Mouse (Mus musculus) heart, embryonic 15.5 days (tissue): ENCODE results near the gene Tmem219. TPM values are rescaled to one million over a fixed set of nuclear protein-coding genes. Genes with fewer than 3 reads are reported as not detected.

Source experiments
- ATAC-seq: fragments of 200-750 bp; cut with Nextera tagmentation; replicated peaks from 2 replicates; pipeline ENCODE4 v1.8.0; 2017; ENCODE audit warnings: low read depth, moderate TSS enrichment; ENCODE audit not compliant: insufficient number of reproducible peaks, insufficient read depth, low FRiP score
- H3K27ac ChIP-seq: fragments of 300-500 bp; sonication (generic); 2 replicates; pipeline ENCODE4 v1.5.1; 2015; ENCODE audit warnings: mild to moderate bottlenecking, inconsistent platforms
- H3K27me3 ChIP-seq: fragments of 300-500 bp; sonication (generic); 2 replicates; pipeline ENCODE4 v1.6.1; 2015; ENCODE audit warnings: inconsistent platforms
- H3K36me3 ChIP-seq: fragments of 300-500 bp; sonication (generic); 2 replicates; pipeline ENCODE4 v1.6.1; 2015; ENCODE audit warnings: mild to moderate bottlenecking, inconsistent platforms
- H3K4me1 ChIP-seq: fragments of 300-500 bp; sonication (generic); replicated peaks from 2 replicates; pipeline ENCODE4 v1.6.1; 2015; ENCODE audit warnings: inconsistent platforms
- H3K4me2 ChIP-seq: fragments of 300-500 bp; sonication (generic); 2 replicates; pipeline ENCODE4 v1.6.1; 2015; ENCODE audit warnings: inconsistent platforms, mild to moderate bottlenecking, moderate library complexity
- H3K4me3 ChIP-seq: fragments of 300-500 bp; sonication (generic); 2 replicates; pipeline ENCODE4 v1.5.1; 2015; ENCODE audit warnings: mild to moderate bottlenecking, inconsistent platforms
- H3K9ac ChIP-seq: fragments of 300-500 bp; sonication (generic); 2 replicates; pipeline ENCODE4 v1.6.1; 2015; ENCODE audit warnings: mild to moderate bottlenecking, inconsistent platforms
- H3K9me3 ChIP-seq: fragments of 300-500 bp; sonication (generic); replicated peaks from 2 replicates; pipeline ENCODE4 v1.6.1; 2016; ENCODE audit warnings: inconsistent platforms
- WGBS: fragments of 180-500 bp; shearing (Covaris S2); methylation state at CpG from one replicate; pipeline ENCODE4 v1.1.7; 2015; ENCODE audit warnings: mixed read lengths; 5-methylcytosine and 5-hydroxymethylcytosine counted together
- polyA plus RNA-seq: library from polyadenylated mRNA; unstranded; fragments of >200 nt; fragmentation: Nextera tagmentation; extraction: Ambion mirVana; gene quantifications from 2 replicates; pipeline ENCODE4 v1.2.1, GENCODE M21; 2015

The Tmem219 gene
- polyA plus RNA-seq, 1 experiment from 2014 or later = 19.2 TPM

GRCm38 (mm10) chr7:126861429-126862130 is 61.1 kb downstream of the Tmem219 start, which contains the start of gene Hirip3:
Gene Hirip3 (plus strand): TSS chr7:126861972.
- Histone ChIP-seq H3K4me3 (peak within 1 kb of the TSS; percentile 67), H3K9me3 (no peaks in the 10 kb centered on the region), H3K9ac (peak within 1 kb of the TSS; percentile 64), H3K27ac (peak within 1 kb of the TSS; percentile 84), H3K4me2 (peak within 1 kb of the TSS; percentile 76), H3K36me3 (peaks cover 41% of the 10 kb centered on the region; the same call in 1 of the 2 replicates), H3K4me1 (peaks cover 30% of the 10 kb centered on the region), H3K27me3 (no peaks in the 10 kb centered on the region)
- peak; percentile 94 for ATAC-seq
- 2% methylated on average over 42 of the region's 42 CpGs for WGBS

DNA sequence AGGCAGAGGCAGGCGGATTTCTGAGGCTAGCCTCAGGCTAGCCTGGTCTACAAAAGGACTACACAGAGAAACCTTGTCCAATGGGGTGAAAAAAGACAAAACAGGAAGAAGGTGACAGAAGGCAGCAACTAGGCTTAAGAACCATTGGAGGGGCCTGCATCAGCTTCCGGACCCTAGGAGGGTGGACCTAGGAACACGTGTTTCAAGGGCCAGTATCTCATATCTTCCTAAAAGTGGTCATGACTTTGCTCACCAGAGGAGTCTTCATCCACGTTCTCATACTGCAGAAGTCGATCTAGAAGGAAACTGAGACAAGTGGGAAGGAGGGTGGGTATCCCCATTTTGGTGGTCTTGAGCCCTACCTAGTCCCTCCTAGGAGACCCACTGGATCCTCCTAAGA is 61.7 kb downstream of the Tmem219 start:
- 59% methylated on average over 5 of the region's 5 CpGs for WGBS
- no peak for ATAC-seq
- Histone ChIP-seq H3K9me3 (no peaks in the 10 kb centered on the region), H3K27ac (peak overlapping the region; percentile 13; the same call in 1 of the 2 replicates), H3K4me2 (peak overlapping the region; percentile 76), H3K9ac (peak overlapping the region; percentile 64), H3K27me3 (no peaks in the 10 kb centered on the region), H3K4me3 (peak overlapping the region; percentile 67), H3K36me3 (peaks cover 41% of the 10 kb centered on the region), H3K4me1 (peaks cover 30% of the 10 kb centered on the region)

DNA sequence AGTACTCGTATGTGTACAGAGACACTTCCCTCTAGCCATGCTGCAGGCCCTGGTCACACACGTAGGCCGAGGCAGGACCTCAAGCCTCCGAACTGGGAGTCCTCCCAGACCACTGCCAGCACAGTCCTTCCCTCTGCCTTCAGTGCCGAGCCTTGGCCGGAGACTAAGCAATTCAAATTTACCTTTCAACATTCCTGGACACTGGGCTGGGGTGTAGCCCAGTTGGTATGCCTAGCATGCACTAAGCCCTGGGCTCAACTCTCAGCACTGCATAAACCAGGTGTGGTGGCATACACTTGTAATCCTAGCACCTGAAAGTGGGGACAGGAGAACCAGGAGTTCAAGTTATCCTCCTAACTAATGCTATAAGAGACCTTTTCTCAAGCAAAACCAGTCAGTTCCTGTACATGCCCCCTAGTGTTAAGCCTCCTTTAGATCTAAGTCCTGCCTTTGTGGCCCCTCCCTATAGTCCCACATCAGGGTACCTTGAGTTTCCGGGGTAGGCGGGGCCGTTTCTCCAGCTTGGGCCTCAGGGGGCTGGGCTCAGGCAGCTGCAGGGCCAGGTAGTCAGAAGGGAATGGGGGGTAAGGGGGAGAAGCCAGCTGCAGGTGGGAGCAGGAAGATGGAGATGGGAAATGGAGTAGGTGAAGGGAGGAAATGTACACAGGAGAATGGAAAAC is 65.8 kb downstream of the Tmem219 start:
- Histone ChIP-seq H3K9ac (no peak overlapping the region), H3K36me3 (peaks cover 56% of the 10 kb centered on the region), H3K27ac (no peak overlapping the region), H3K9me3 (no peaks in the 10 kb centered on the region), H3K27me3 (no peaks in the 10 kb centered on the region), H3K4me1 (peaks cover 8% of the 10 kb centered on the region), H3K4me3 (no peak overlapping the region), H3K4me2 (no peak overlapping the region)
- ATAC-seq = no peak
- WGBS = 76% methylated on average over 9 of the region's 9 CpGs

- H3K4me2 ChIP-seq = no peak overlapping the region
- 77% methylated on average over 3 of the region's 3 CpGs for WGBS
- no peak overlapping the region for H3K27ac ChIP-seq
- H3K4me1 ChIP-seq = peaks cover under 1% of the 10 kb centered on the region
- no peak overlapping the region for H3K4me3 ChIP-seq
- H3K27me3 ChIP-seq = no peaks in the 10 kb centered on the region
- H3K36me3 ChIP-seq = peaks cover 60% of the 10 kb centered on the region
- ATAC-seq = no peak
- H3K9me3 ChIP-seq = no peaks in the 10 kb centered on the region
- no peak overlapping the region; the same call in 1 of the 2 replicates for H3K9ac ChIP-seq
Measured at GRCm38 (mm10) chr7:126855641-126856040, 67.1 kb downstream of the Tmem219 start.

GRCm38 (mm10) chr7:126853454-126853853 is 69.3 kb downstream of the Tmem219 start:
- ATAC-seq = no peak
- H3K36me3 ChIP-seq = peaks cover 52% of the 10 kb centered on the region
- H3K9me3 ChIP-seq = no peaks in the 10 kb centered on the region

DNA sequence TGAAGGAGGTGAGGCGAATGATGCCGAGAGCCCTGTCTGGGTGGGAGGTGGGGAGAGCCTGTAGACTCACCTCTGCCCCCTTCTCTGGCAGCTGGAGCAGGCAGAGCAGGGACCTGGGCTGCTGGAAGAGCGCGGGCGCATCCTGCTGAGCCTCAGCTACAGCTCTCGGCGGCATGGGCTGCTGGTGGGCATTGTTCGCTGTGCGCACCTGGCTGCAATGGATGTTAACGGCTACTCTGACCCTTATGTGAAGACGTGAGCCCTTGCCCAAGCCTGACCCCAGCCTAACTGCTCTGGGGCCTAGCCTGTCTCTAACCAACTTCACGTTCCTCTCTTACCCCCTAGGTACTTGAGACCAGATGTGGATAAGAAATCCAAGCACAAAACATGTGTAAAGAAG is 71.5 kb downstream of the Tmem219 start:
- Histone ChIP-seq H3K4me1 (peaks cover 19% of the 10 kb centered on the region), H3K27me3 (peaks cover 37% of the 10 kb centered on the region), H3K4me2 (no peak overlapping the region), H3K9me3 (no peaks in the 10 kb centered on the region), H3K4me3 (no peak overlapping the region), H3K9ac (no peak overlapping the region), H3K36me3 (peaks cover 39% of the 10 kb centered on the region), H3K27ac (no peak overlapping the region)
- 49% methylated on average over 12 of the region's 12 CpGs for WGBS
- ATAC-seq = no peak

More at GRCm38 (mm10) chr7:126853454-126853853, 69.3 kb downstream of the Tmem219 start:
- Histone ChIP-seq H3K4me2 (no peak overlapping the region), H3K4me3 (no peak overlapping the region), H3K4me1 (peaks cover 4% of the 10 kb centered on the region), H3K27me3 (peaks cover 16% of the 10 kb centered on the region), H3K9ac (no peak overlapping the region), H3K27ac (no peak overlapping the region)
- 87% methylated on average over 5 of the region's 5 CpGs for WGBS

GRCm38 (mm10) chr7:126850161-126850560 is 72.6 kb downstream of the Tmem219 start:
- WGBS = 59% methylated on average over 6 of the region's 6 CpGs
- no peak for ATAC-seq
- Histone ChIP-seq H3K9ac (no peak overlapping the region), H3K9me3 (no peaks in the 10 kb centered on the region), H3K4me3 (no peak overlapping the region), H3K36me3 (peaks cover 30% of the 10 kb centered on the region), H3K4me2 (no peak overlapping the region), H3K4me1 (peaks cover 19% of the 10 kb centered on the region), H3K27me3 (peaks cover 37% of the 10 kb centered on the region), H3K27ac (no peak overlapping the region)

- Histone ChIP-seq H3K4me3 (peak overlapping the region; percentile 50; the same call in 1 of the 2 replicates), H3K4me2 (0 out of 2 replicates have a peak overlapping the region, but pooled peaks have one; percentile 97), H3K9ac (no peak overlapping the region), H3K27ac (no peak overlapping the region), H3K9me3 (no peaks in the 10 kb centered on the region), H3K27me3 (peaks cover 37% of the 10 kb centered on the region), H3K36me3 (peaks cover 24% of the 10 kb centered on the region), H3K4me1 (peaks cover 19% of the 10 kb centered on the region)
- ATAC-seq = no peak
- WGBS = 28% methylated on average over 10 of the region's 10 CpGs
Measured at GRCm38 (mm10) chr7:126848794-126849193, 73.9 kb downstream of the Tmem219 start.

DNA sequence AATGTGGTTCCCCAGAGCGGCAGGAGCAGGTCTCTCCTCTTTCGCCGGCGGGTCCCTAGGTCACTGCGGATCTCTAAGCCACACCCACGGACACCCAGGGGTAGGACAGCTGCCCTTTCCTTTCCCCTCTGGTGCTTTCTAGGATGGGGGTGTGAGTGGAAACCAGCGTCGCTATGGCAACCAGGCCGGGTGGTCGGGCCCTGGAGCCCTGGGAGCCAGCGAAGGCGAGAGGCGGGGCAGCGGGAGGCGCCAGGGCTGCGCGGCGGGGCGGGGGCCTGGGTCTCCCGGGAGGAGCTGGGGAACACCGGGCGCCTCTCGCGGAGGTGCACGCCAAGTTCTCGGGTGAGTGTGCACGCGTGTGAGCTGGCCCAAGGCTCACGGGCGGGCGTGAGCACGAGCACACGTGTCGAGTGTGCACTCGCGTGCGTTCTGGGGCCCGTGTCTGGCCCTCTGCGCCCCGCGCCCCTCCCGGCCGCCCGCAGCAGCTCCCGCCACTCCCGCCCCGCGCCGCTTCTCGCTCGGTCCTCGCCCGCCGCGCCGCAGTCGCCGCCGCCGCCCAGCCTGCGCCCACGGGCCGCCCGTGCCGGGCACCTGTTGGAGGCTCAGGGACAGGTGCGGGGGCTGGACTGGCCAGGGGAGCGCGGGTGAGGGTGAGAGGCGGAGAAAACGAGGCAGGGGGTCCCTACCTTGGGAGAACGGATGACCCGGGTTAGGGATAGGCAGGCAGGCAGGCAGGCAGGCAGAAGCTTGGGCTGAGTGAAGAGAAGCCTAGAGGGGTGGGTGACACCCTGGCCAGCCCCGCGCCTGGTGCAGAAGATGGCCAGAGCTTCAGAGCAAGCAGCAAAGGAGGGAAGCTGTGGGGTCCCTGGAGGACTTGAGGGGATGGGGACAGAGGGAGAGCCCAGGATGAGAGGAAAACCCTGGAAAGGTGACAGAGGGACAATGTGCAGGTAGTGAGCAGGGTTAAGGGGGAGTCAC is 75.0 kb downstream of the Tmem219 start:
- no peak overlapping the region for H3K27ac ChIP-seq
- WGBS = 2% methylated on average over 72 of the region's 74 CpGs
- no peak; the same call in 1 of the 2 replicates for ATAC-seq

DNA sequence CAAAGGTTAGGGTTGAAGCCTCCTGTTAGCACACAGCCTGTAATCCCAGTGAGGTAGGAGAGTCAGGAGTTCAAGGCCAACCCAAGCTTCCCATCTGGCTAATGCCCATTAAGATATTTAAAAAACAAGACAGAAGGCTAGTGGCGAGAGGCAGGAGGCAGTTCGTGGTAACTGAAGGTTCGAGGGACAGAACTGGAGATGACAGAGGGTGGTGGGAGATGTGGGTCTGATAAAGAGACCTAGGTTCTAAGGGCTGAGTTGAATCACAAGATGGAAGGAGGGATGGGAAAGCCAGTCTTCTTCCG is 75.6 kb downstream of the Tmem219 start, which contains the start of gene Doc2a:
Gene Doc2a (plus strand): TSS at position 301 of the 305 bp plus-strand sequence.
- Histone ChIP-seq H3K27me3 (peaks cover 37% of the 10 kb centered on the region), H3K36me3 (peaks cover 6% of the 10 kb centered on the region), H3K9ac (peak within 1 kb of the TSS; percentile 59), H3K4me2 (peak within 1 kb of the TSS; percentile 97), H3K4me1 (peaks cover 19% of the 10 kb centered on the region), H3K4me3 (peak within 1 kb of the TSS; percentile 50), H3K9me3 (no peaks in the 10 kb centered on the region), H3K27ac (no peak within 1 kb of the TSS)
- 37% methylated on average over 4 of the region's 4 CpGs for WGBS
- no peak for ATAC-seq

More for the DNA sequence above, 75.0 kb downstream of the Tmem219 start:
- Histone ChIP-seq H3K4me1 (peaks cover 19% of the 10 kb centered on the region), H3K4me2 (peak overlapping the region; percentile 97), H3K4me3 (peak overlapping the region; percentile 50), H3K27me3 (peaks cover 37% of the 10 kb centered on the region), H3K9me3 (no peaks in the 10 kb centered on the region), H3K9ac (peak overlapping the region; percentile 59), H3K36me3 (peaks cover 13% of the 10 kb centered on the region)

- 91% methylated on average over 2 of the region's 2 CpGs for WGBS
- H3K36me3 ChIP-seq = no peaks in the 10 kb centered on the region
- peaks cover 19% of the 10 kb centered on the region for H3K4me1 ChIP-seq
- H3K27me3 ChIP-seq = peaks cover 37% of the 10 kb centered on the region
- no peak overlapping the region for H3K4me2 ChIP-seq
- no peak overlapping the region for H3K27ac ChIP-seq
- H3K4me3 ChIP-seq = no peak overlapping the region
- no peaks in the 10 kb centered on the region; the same call in 1 of the 2 replicates for H3K9me3 ChIP-seq
- no peak for ATAC-seq
- H3K9ac ChIP-seq = no peak overlapping the region
Measured at GRCm38 (mm10) chr7:126845516-126845915, 77.2 kb downstream of the Tmem219 start.
